ENCODE assay signal across 8 mouse cellular contexts in the genomic region with DNA sequence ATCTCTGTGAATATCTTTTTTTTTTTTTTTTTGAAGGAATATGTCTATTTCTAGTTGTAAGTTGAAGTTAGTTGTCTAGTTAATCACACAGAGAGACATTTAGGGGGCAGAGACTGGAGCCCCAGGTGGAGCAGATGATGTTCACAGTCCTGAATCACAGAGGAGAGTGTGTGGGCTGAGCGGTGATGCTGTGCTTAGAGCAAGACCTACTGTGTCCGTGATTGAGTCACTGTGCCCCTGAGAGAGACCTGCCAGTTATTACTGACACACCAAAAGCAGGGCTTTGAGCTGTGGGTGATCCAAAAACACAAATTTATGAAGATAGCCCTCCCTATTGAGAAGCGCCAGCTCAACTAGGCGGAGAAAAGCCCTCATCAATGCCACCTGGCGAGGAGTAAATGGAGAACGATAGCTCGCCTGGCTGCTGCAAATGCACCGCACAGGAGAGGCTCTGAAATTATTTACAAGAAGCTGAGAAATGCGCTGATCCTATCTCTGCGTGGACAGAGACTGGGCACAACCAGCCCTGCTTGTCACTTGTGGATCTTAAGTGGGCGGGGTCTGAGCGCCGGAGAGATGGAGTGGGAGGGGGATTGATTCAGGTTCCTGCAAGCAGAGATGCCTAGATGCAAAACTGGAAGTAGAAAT.
DNase-seq lines count a peak whose midpoint lies in the region; ATAC-seq lines count a peak whose summit lies in the region.

No protein-coding gene starts in this region.

- WGBS in heart, embryonic 14.5 days, result 16% methylated on average over 13 of the region's 13 CpGs
- 19% methylated on average over 13 of the region's 13 CpGs for WGBS in forebrain, embryonic 14.5 days
- 18% methylated on average over 13 of the region's 13 CpGs for WGBS in midbrain, embryonic 11.5 days

- H3K4me2 ChIP-seq in heart, embryonic 14.5 days (ENCODE audit: low read length), result peak overlapping the region; percentile 61
- peak overlapping the region; percentile 52 for H3K4me2 ChIP-seq in forebrain, embryonic 14.5 days (ENCODE audit: low read length)
- peak overlapping the region; percentile 47 for H3K4me2 ChIP-seq in midbrain, embryonic 11.5 days

- no peaks in the 10 kb centered on the region for H3K36me3 ChIP-seq in heart, embryonic 14.5 days (ENCODE audit: control insufficient read depth, insufficient read depth, low read length)
- no peaks in the 10 kb centered on the region for H3K36me3 ChIP-seq in forebrain, embryonic 14.5 days (ENCODE audit: control insufficient read depth, insufficient read depth, low read length)
- no peaks in the 10 kb centered on the region for H3K36me3 ChIP-seq in midbrain, embryonic 11.5 days (ENCODE audit: control insufficient read depth, insufficient read depth, low read length)

- H3K27me3 ChIP-seq in heart, embryonic 14.5 days (ENCODE audit: control insufficient read depth, insufficient read depth, low read length), result no peaks in the 10 kb centered on the region
- H3K27me3 ChIP-seq in forebrain, embryonic 14.5 days (replicated peaks; ENCODE audit: control insufficient read depth, insufficient read depth, low read length), result no peaks in the 10 kb centered on the region
- H3K27me3 ChIP-seq in midbrain, embryonic 11.5 days (ENCODE audit: control insufficient read depth, insufficient read depth, low read length), result no peaks in the 10 kb centered on the region

- H3K9me3 ChIP-seq in heart, embryonic 14.5 days (ENCODE audit: control insufficient read depth, low read length), result no peaks in the 10 kb centered on the region
- H3K9me3 ChIP-seq in forebrain, embryonic 14.5 days (replicated peaks; ENCODE audit: control insufficient read depth, low read length), result no peaks in the 10 kb centered on the region
- H3K9me3 ChIP-seq in midbrain, embryonic 11.5 days (ENCODE audit: control insufficient read depth, low read length), result no peaks in the 10 kb centered on the region

- no peak overlapping the region for H3K27ac ChIP-seq in heart, embryonic 14.5 days (replicated peaks in 1 of 2; ENCODE audit: control insufficient read depth in 1 of 2, insufficient read depth in 1 of 2, low read depth in 2 of 2, low read length in 2 of 2)
- H3K27ac ChIP-seq in forebrain, embryonic 14.5 days (ENCODE audit: low read depth, low read length), result no peak overlapping the region; the same call in 1 of the 2 replicates
- H3K27ac ChIP-seq in midbrain, embryonic 11.5 days (ENCODE audit: low read depth, low read length), result no peak overlapping the region

- peaks cover 0 to 7% of the 10 kb centered on the region in 2 experiments; a peak in 1 of 4 replicates for H3K4me1 ChIP-seq in heart, embryonic 14.5 days (ENCODE audit: control insufficient read depth in 2 of 2, insufficient read depth in 2 of 2, low read length in 2 of 2)
- 0 out of 2 replicates have a peak, but pooled peaks cover 10% of the 10 kb centered on the region for H3K4me1 ChIP-seq in forebrain, embryonic 14.5 days (ENCODE audit: control insufficient read depth, insufficient read depth, low read length)
- peaks cover 16% of the 10 kb centered on the region for H3K4me1 ChIP-seq in midbrain, embryonic 11.5 days (ENCODE audit: control insufficient read depth, insufficient read depth, low read length)

- no peak for DNase-seq in heart, postnatal 4 days
- peak; percentile 43 for DNase-seq in brain, adult 2 months (ENCODE audit: low read depth, low spot score)
- DNase-seq in forebrain, embryonic 14.5 days (ENCODE audit: low spot score), result peak; percentile 48
- peak; percentile 89 for DNase-seq in midbrain, embryonic 11.5 days (ENCODE audit: low spot score, missing footprints)
- DNase-seq in thymus, postnatal 14 days, result no peak
- no peak for DNase-seq in urinary bladder, adult 18-20 months (ENCODE audit: low spot score in 2 of 2)
- no peak for DNase-seq in thymus, adult 18-20 months

- no peak overlapping the region for H3K9ac ChIP-seq in heart, embryonic 14.5 days (ENCODE audit: low read length)
- H3K9ac ChIP-seq in forebrain, embryonic 14.5 days (ENCODE audit: low read length), result no peak overlapping the region
- H3K9ac ChIP-seq in midbrain, embryonic 11.5 days (ENCODE audit: low read length), result no peak overlapping the region

- H3K4me3 ChIP-seq in heart, embryonic 14.5 days (ENCODE audit: control insufficient read depth in 1 of 2, insufficient read depth in 1 of 2, low read depth in 1 of 2, low read length in 2 of 2), result peak overlapping the region; percentile 14 to 22
- peak overlapping the region; percentile 13 for H3K4me3 ChIP-seq in forebrain, embryonic 14.5 days (ENCODE audit: low read depth, low read length)
- H3K4me3 ChIP-seq in midbrain, embryonic 11.5 days (ENCODE audit: low read depth, low read length), result peak overlapping the region; percentile 5; the same call in 1 of the 2 replicates

- ATAC-seq in heart, embryonic 14.5 days (ENCODE audit: insufficient number of reproducible peaks, insufficient read depth, low FRiP score, low read depth), result no peak
- ATAC-seq in forebrain, embryonic 14.5 days, result no peak
- ATAC-seq in midbrain, embryonic 11.5 days (ENCODE audit: low FRiP score), result peak; percentile 38; the same call in 1 of the 2 replicates

Comparison
In these comparisons a context has a peak if more than half of its experiments do, and no peak if none do; other contexts are left out.
1. DNase-seq: peak in brain, adult 2 months (single experiment), forebrain, embryonic 14.5 days (single experiment) and midbrain, embryonic 11.5 days (single experiment); none in heart, postnatal 4 days (single experiment), thymus, postnatal 14 days (single experiment), urinary bladder, adult 18-20 months (0 of 2) and thymus, adult 18-20 months (0 of 2).
2. Peak in every context shown above with its lines, with median percentiles within 50 percentile points of each other: H3K4me2 ChIP-seq and H3K4me3 ChIP-seq.